Mouse (Mus musculus) CH12.LX (cell line): ENCODE data around the gene Afp.

Source experiments
- CHD2 ChIP-seq: IDR thresholded peaks from 2 replicates; pipeline ENCODE4 v1.6.1; 2011; ENCODE audit warnings: low read length, improper control_type of control experiment
- CTCF ChIP-seq, 2 experiments: IDR thresholded peaks in 1 of 2; conservative IDR thresholded peaks in 1 of 2; 2 replicates each; pipeline ENCODE4 v1.5.1; 2011 to 2012; ENCODE audit warnings: low read depth in 2 of 2, low read length in 2 of 2, improper control_type of control experiment in 1 of 2, inconsistent platforms in 1 of 2, mild to moderate bottlenecking in 1 of 2, moderate library complexity in 1 of 2
- ELF1 ChIP-seq: IDR thresholded peaks from 2 replicates; pipeline ENCODE4 v1.6.1; 2014; ENCODE audit warnings: low read depth, mild to moderate bottlenecking, inconsistent platforms, low read length, improper control_type of control experiment
- ETS1 ChIP-seq: conservative IDR thresholded peaks from 2 replicates; pipeline ENCODE4 v1.6.1; 2012; ENCODE audit warnings: low read depth, mild to moderate bottlenecking, inconsistent platforms, low read length, improper control_type of control experiment, moderate library complexity
- MAX ChIP-seq: IDR thresholded peaks from 2 replicates; pipeline ENCODE4 v1.6.1; 2011; ENCODE audit warnings: low read length, improper control_type of control experiment
- MAZ ChIP-seq: IDR thresholded peaks from 2 replicates; pipeline ENCODE4 v1.6.1; 2012; ENCODE audit warnings: low read depth, mild to moderate bottlenecking, inconsistent platforms, low read length, improper control_type of control experiment, moderate library complexity
- MXI1 ChIP-seq: IDR thresholded peaks from 2 replicates; pipeline ENCODE4 v1.6.1; 2011; ENCODE audit warnings: mild to moderate bottlenecking, low read depth, low read length, improper control_type of control experiment
- PAX5 ChIP-seq: IDR thresholded peaks from 2 replicates; pipeline ENCODE4 v1.6.1; 2012; ENCODE audit warnings: low read length, inconsistent platforms, mixed read lengths
- POLR2A ChIP-seq: IDR thresholded peaks from 2 replicates; pipeline ENCODE4 v1.6.1; 2011; ENCODE audit warnings: low read depth, mild to moderate bottlenecking, improper control_type of control experiment, low read length
- RAD21 ChIP-seq: IDR thresholded peaks from 2 replicates; pipeline ENCODE4 v1.6.1; 2011; ENCODE audit warnings: low read depth, mild to moderate bottlenecking, low read length, improper control_type of control experiment, moderate library complexity
- USF2 ChIP-seq: conservative IDR thresholded peaks from 2 replicates; pipeline ENCODE4 v1.6.1; 2011; ENCODE audit warnings: low read depth, low read length, improper control_type of control experiment
- ZMIZ1 ChIP-seq: IDR thresholded peaks from 2 replicates; pipeline ENCODE4 v1.6.1; 2012; ENCODE audit warnings: low read depth, mild to moderate bottlenecking, inconsistent platforms, low read length, improper control_type of control experiment
- ZNF384 ChIP-seq: IDR thresholded peaks from 2 replicates; pipeline ENCODE4 v1.6.1; 2012; ENCODE audit warnings: low read depth, low read length, improper control_type of control experiment, inconsistent platforms

GRCm38 (mm10) chr5:90458727-90459126 lies 31.8 kb upstream of the Afp start:
- TF ChIP-seq MAZ (no peak), PAX5 (no peak), MAX (no peak), USF2 (no peak), ELF1 (no peak), CTCF (conservative IDR thresholded peaks at IDR 0.05 in 1 of 2, IDR thresholded peaks at IDR 0.05 in 1 of 2; ENCODE audit: low read depth in 2 of 2, low read length in 2 of 2) (no peak), MXI1 (no peak), ZNF384 (no peak), RAD21 (no peak), ZMIZ1 (no peak), CHD2 (no peak), POLR2A (no peak), ETS1 (no peak)
